Mouse (Mus musculus) olfactory bulb, adult 2 months (tissue): Measurements from ENCODE around the gene Tnpo3. TPM values are rescaled to one million over a fixed set of nuclear protein-coding genes. Genes with fewer than 3 reads are reported as not detected.

Experiments
- H3K27ac ChIP-seq: fragments of 200-500 bp; 2 replicates; pipeline ENCODE4 v1.5.1; 2012; ENCODE audit warnings: low read depth, low read length; ENCODE audit not compliant: insufficient read depth
- H3K4me1 ChIP-seq: fragments of 200-500 bp; 2 replicates; pipeline ENCODE4 v1.6.1; 2012; ENCODE audit warnings: low read length; ENCODE audit not compliant: control insufficient read depth, insufficient read depth
- H3K4me3 ChIP-seq: fragments of 200-500 bp; 2 replicates; pipeline ENCODE4 v1.5.1; 2012; ENCODE audit warnings: mild to moderate bottlenecking, low read depth, low read length, moderate library complexity; ENCODE audit not compliant: insufficient read depth
- CTCF ChIP-seq: fragments of 200-500 bp; IDR thresholded peaks from 2 replicates; pipeline ENCODE4 v1.5.1; 2012; ENCODE audit warnings: low read depth, mild to moderate bottlenecking, low read length, moderate library complexity; ENCODE audit not compliant: insufficient read depth
- POLR2A ChIP-seq: fragments of 200-500 bp; IDR thresholded peaks from 2 replicates; pipeline ENCODE4 v1.6.1; 2012; ENCODE audit warnings: mild to moderate bottlenecking, low read depth, low read length, moderate library complexity; ENCODE audit not compliant: insufficient read depth
- WGBS: fragments of 180-500 bp; shearing (Covaris S2); methylation state at CpG from one replicate; pipeline ENCODE4 v1.1.7; 2018; 5-methylcytosine and 5-hydroxymethylcytosine counted together
- polyA plus RNA-seq: library from polyadenylated mRNA; stranded (reverse); fragments of >200 nt; gene quantifications from 2 replicates; pipeline ENCODE4 v1.2.4, GENCODE M21; 2012; ENCODE audit warnings: low replicate concordance; ENCODE audit not compliant: missing spikeins, insufficient read depth, insufficient read length

Gene Tnpo3
- polyA plus RNA-seq, 1 experiment, result not detected

DNA sequence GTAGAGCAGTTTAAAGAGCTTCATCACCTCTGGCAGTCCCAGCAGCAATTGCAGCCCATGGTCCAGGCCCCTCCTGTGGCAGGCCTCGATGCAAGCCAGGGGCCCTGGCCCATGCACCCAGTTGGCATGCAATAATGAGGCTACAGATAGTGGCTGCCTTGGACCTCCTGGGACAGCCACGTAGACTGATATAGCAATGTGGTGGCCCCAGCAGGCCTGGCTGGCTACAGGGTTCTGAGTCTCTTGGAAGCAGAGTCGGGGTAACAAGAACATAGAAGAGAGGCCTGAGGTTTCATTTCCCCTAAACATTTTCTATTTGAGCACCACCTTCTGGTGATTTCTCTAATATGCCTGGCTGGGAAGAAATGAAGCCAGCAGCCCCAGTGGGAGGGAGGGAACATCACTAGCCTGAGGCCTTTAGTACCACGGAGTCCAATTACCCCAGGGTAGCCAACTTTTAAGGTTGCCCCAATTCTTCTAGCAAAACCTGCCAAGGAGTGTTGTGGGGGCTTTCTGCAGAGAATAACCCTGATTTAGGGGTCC lies 73.0 kb downstream of the Tnpo3 start:
- H3K4me1 ChIP-seq, result peaks cover 9% of the 10 kb centered on the region
- no peak overlapping the region for H3K4me3 ChIP-seq
- WGBS, result 37% methylated on average over 4 of the region's 4 CpGs
- TF ChIP-seq CTCF (no peak), POLR2A (no peak)
- no peak overlapping the region for H3K27ac ChIP-seq

DNA sequence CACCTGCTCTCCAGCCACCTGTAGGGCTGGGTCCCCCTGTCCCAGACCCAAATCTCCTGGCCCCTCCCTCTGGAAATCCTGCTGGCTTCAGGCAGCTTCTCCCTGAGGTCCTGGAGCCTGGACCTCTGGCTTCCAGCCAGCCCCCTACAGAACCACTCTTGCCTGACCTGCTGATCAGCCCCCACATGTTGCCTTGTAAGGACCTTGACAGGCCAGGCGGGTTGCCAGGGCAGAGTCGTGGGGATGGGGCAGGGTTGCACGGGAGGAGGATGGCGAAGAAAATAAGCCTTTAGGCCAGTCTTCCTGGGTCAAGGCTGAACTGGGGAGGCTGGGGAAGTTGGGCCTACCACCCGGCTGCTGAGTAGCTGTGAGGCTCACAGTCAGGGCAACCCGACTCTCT lies 74.4 kb downstream of the Tnpo3 start:
- Histone ChIP-seq H3K4me3 (no peak overlapping the region), H3K4me1 (peaks cover 9% of the 10 kb centered on the region), H3K27ac (no peak overlapping the region)
- WGBS, result 67% methylated on average over 6 of the region's 6 CpGs
- TF ChIP-seq CTCF (no peak), POLR2A (no peak)

DNA sequence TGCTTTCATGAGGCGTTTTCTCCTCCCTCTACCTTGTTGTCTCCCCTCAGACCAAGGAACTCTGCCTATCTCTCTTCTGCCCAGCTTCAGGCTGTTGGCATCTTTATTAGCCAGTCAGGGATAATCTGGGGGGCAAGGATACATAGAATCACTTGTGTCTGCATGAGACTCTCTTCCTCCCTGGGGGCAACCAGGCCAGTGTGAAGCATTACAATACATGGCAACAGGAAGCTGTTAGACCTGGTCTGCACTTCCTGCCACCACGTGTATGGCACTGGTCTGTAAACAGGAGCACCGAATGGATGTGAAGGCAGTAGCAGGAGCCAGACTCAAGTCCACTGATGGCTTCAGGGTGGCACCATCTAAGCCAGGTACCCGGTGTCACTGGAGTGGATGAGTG lies 79.6 kb downstream of the Tnpo3 start:
- Histone ChIP-seq H3K4me1 (peaks cover 23% of the 10 kb centered on the region), H3K4me3 (no peak overlapping the region), H3K27ac (no peak overlapping the region)
- WGBS, result 82% methylated on average over 4 of the region's 4 CpGs
- TF ChIP-seq CTCF (no peak), POLR2A (no peak)

- TF ChIP-seq POLR2A (no peak), CTCF (no peak)
- no peak overlapping the region for H3K27ac ChIP-seq
- 41% methylated on average over 2 of the region's 2 CpGs for WGBS
Measured at GRCm38 (mm10) chr6:29529444-29529820, 80.3 kb downstream of the Tnpo3 start.

DNA sequence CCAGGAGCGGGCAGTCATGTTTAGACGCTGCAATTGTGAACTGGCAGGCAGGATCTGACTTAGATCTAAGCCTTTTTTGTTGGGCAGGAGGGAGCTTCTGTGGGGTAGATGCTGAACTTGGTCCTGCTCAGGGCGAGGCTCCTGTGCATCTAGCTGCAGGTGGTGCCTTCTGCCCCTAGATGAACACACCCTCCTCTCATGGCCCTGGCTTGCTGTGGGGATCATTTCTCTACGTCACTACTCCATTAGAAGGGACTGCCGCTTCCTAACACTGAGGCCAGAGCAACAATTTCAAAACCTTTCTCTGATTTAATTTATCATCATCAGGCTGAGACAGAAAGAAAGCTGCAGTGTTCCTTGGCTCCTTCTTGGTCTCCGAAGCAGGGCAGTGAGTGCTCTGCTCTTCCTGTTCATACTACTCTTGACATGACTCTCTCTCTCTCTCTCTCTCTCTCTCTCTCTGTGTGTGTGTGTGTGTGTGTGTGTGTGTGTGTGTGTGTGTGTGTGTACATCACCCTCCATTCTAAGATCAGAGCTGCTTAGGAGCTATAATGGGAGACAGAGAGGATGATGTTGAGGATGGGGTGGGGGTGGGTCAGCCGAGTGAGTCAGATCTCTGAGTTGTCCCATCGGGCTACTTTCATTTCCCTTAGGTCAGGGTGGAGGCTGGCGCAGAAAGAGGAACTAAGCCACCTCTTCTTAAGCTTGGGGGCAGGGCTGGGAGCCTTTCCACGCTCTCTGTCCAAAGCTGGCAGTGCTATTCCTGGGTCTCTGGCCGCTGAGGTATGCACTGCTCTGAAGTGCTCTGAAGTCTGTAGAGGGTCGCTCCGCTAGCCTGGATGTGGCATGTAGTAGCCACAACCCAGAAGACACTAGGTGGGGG lies 80.9 kb downstream of the Tnpo3 start:
- Histone ChIP-seq H3K4me3 (no peak overlapping the region), H3K4me1 (peaks cover 23% of the 10 kb centered on the region), H3K27ac (no peak overlapping the region)
- no peak for TF ChIP-seq CTCF
- no peak for TF ChIP-seq POLR2A
- 32% methylated on average over 13 of the region's 13 CpGs for WGBS

More at GRCm38 (mm10) chr6:29529444-29529820, 80.3 kb downstream of the Tnpo3 start:
- Histone ChIP-seq H3K4me1 (peaks cover 23% of the 10 kb centered on the region), H3K4me3 (no peak overlapping the region)

- Histone ChIP-seq H3K4me1 (peaks cover 23% of the 10 kb centered on the region), H3K27ac (no peak overlapping the region), H3K4me3 (no peak overlapping the region)
- TF ChIP-seq POLR2A (no peak), CTCF (no peak)
- 13% methylated on average over 8 of the region's 8 CpGs for WGBS
Measured at GRCm38 (mm10) chr6:29528165-29528505, 81.6 kb downstream of the Tnpo3 start.

GRCm38 (mm10) chr6:29527361-29528164 lies 82.1 kb downstream of the Tnpo3 start:
- 8% methylated on average over 34 of the region's 34 CpGs for WGBS
- H3K4me1 ChIP-seq, result peaks cover 23% of the 10 kb centered on the region
- TF ChIP-seq CTCF (no peak), POLR2A (no peak)
- H3K4me3 ChIP-seq, result peak overlapping the region; percentile 42; the same call in 1 of the 2 replicates
- H3K27ac ChIP-seq, result no peak overlapping the region

GRCm38 (mm10) chr6:29526281-29527251 lies 83.1 kb downstream of the Tnpo3 start, which contains the start of gene Irf5:
TSS of gene Irf5 (plus strand) at chr6:29526625.
- peak within 1 kb of the TSS; percentile 42 for H3K4me3 ChIP-seq
- peaks cover 23% of the 10 kb centered on the region for H3K4me1 ChIP-seq
- TF ChIP-seq CTCF, result no peak
- TF ChIP-seq POLR2A, result no peak
- no peak within 1 kb of the TSS for H3K27ac ChIP-seq
- WGBS, result 1% methylated on average over 82 of the region's 96 CpGs
